Mouse (Mus musculus): ENCODE measurements at regions not wholly inside any gene's neighbourhood (a gene's known extent, or its start where the extent isn't known, plus 50 kb on each side); places are given as distances from the start of the nearest gene placed in this dataset.
A peak's percentile ranks its signal among the peaks of the same experiment; 100 is the strongest.

DNA sequence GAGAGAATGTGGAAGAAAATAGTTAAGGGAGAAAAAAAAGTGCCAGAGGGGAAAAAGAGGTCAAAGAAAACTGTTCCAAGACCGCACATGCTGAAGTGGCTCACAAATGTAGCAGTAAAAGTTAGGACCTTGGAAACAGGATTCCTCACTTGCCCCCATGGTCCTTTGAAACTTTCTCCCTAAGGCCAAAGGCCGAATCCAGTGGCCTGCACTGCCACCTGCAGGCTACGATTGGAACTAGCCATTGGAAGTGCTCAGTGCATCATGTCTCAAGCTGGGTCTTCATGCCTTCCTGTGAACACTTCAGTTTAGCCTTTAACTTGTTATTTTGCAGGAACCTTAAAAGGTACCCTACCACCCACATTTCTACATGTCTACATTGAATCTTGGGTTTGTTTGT, 56.3 kb upstream of the Mctp2 start:
- peak; percentile 42 to 82 for DNase-seq

DNA sequence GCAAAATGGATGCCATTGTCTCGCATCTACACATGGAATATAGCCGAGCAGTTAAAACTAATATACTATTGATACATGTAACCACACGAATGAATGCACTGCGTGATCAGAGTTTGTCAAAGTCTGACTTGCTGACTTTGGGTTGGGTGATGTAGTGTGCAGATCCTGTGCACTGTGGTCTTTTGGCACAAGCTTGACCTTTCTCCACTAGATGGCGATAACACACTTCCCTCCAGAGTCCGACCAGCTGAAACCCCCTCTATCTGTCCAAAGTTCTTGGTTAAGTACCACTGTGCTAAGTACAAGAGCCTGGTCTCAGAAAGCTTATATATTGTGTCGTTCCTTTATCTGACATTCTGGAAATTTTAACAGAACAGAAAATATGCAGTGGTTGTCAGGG, 84.9 kb upstream of the Mctp2 start:
- no peak for DNase-seq

DNA sequence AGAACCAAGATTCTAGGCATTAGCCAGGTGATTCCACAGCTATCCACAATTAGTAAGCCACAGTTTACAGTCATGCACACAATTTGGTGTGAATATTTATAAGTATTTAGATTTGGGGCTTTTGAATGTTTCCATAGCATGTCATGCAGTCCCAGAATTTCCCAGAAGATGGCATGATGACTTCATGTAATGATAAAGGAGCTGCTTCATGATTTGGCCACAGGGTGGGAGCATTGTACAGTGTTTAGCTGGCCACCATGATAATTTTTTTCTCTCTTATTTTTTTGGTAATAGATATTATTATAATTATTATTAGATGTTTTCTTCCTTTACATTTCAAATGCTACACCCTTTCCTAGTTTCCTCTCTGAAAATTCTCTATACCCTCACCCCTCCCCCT, 93.6 kb upstream of the Mctp2 start:
- peak in 1 of 2 experiments; percentile 14 for DNase-seq

DNA sequence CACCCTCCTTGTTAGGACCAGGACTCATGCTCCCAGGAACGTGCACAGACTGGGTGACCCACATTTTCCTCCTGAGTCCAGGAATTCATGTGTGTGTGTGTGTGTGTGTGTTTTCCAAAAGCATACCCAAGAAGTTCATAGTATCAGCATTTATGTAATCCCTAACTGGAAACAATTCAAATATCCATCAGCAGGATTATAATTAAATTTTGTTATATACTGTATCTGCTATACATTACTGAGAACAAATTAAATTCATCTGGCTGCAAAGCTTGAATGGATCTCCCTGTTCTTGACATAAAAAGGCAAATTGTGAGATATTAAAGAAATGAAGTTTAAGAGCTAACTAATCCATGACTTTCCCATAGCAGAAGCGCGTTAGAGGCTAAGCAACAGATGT, 99.7 kb upstream of the Mctp2 start:
- no peak for DNase-seq

DNA sequence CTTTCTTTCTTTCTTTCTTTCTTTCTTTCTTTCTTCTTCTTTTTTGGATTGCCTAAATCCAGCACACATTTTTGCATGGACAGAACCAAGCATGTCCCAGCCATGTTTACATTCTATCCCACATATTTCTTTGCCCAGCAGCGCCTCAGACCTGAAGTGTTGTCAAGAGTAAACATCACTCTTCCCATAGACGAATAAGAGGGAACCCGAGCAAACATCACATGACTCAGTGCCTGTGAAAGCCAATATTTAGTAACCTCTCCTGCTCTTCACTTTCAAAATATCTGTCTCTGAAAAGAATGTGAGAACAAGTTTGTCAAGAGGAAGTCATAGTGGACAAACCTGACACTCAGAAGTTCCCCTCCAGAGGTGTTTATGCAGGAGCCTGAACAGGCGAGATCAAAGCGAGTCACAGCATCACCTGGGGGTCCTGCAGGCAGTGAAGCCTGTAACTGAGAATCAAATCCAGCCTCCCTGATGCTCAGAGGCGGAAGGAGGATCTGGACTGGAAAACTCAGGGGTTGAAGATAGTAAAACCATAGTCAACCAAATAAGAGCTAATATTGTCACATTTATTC, 102.1 kb upstream of the Mctp2 start:
- no peak for DNase-seq

DNA sequence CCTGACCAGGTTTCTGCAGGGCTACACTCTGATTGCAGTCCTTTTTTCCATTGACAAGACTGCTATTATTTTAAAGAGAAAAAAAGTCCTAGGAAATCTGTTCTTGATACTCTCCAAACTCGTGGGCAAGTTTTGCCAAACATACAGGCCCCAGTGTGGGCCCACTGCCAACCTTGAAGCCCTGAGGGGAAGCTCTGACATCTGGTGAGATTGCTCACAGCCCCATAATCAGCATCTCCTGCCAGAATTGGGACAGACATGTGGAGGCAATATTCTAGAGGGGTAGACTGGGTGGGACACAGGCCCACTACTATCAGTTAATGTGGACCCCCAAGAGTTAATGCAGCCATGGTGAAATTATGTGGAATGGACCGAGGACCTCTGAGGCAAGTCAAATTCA, 132.1 kb upstream of the Mctp2 start:
- DNase-seq, result no peak

DNA sequence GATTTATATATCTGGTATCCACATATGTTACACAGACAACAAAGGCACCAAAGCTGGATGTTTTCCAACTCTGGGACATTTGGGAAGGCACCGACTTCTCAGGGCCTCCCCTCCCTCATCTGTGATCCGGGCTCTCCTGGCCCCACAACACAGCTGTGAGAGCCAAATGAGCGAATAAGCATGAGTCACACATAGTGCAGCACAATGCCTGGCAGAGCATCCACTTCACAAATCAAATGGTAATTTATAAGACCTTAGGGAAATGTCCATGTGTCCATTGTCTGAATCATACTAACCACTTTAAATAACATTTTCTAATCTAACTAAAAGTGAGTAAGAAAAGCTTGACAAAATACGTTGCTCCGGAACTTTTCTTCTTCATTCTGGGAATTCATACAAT, 135.6 kb upstream of the Mctp2 start:
- no peak for DNase-seq

DNA sequence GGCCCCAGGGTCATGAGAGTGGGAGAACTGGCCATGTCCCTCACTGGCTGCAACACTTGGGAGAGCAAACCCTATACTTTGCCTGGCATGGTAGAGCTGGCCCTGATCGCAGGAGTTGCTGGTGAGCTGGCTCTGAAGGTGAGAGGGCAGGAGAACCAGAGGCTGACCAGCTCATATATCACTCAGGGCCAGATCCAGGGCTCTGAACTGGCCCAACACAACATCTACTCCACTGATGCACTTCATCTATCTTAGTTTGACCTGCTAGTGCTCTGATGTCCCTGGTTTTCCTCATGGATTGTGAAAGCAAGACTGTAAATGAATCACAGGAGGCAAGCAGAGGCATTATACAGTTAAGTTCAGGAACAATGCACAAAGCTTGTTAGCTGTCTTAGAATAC, 137.6 kb upstream of the Mctp2 start:
- DNase-seq, result no peak

DNA sequence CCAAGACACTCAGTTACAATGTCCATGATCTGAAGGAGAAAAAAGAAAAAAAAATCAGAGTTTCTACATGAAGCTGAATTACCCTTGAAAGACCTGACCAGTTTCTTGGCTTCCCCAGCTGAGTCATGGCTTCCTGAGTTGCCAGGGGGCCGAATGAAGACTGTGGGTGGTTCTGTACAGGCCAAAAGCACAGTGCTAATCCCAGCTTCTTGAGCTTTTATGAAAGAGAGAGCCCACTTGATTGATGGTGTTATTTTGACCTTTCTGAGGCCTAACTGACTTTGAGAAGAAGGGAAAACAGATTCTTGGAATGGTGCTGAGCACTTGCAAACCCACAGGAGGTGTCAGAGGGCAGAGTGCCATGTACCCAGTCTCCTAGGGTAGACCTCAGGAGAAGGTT, 138.4 kb upstream of the Mctp2 start:
- no peak for DNase-seq

DNA sequence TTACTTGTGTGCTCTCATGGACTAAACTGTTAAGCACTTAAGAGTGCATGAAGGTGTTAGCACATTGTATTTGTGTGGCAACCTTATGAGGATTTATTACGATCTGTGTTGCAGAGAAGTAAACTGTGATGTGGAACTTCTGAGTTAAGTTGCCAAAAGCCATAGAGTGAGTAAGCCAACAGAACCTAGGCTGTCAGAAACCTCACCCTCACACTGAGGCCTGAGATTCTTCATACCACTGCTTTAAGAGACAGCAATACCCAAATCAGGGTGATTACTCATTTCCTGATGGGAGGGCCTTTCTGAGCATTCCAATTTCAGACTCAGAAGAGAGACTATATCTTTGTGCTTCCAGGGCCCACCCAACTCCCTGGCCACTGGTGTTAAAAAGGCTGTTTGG, 140.5 kb upstream of the Mctp2 start:
- DNase-seq, result no peak

DNA sequence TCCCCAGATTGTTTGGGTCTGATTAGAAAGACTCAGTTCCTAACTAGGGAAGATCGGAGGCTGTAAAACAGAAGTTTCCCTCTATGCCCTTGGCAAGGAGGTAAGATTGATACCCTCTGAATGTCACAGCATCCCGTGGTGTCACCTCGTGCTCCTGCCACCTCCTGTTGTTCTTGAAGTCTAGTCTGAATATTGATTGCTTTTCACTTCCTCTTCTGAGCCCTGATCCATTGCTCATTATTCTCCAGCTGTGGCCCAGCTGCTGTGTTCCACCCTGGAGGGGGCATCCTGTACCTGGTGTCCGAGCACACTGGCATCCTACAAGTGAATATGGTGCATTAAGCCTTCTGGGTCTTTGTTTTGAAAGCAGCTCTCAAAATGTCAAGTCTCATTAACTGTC, 156.6 kb upstream of the Mctp2 start:
- DNase-seq, result no peak

DNA sequence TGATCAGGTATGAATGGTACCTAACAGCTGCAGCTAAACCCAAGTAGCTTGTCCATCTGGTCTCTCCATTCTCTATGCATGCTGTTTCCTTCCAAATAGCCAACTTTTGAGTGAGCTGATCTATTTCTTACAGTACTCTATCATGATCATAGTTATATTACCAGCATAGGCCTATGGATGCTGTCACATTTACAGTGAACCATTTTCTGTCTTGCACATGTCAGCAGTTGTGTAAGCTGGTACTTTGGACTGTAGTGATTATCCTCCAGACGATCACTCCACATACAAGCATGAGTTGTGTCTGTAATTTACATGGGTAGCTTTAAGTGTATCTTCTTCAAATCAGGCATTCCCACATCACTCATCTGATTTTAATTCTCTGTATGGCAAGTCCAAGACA, 158.2 kb upstream of the Mctp2 start:
- DNase-seq, result no peak

DNA sequence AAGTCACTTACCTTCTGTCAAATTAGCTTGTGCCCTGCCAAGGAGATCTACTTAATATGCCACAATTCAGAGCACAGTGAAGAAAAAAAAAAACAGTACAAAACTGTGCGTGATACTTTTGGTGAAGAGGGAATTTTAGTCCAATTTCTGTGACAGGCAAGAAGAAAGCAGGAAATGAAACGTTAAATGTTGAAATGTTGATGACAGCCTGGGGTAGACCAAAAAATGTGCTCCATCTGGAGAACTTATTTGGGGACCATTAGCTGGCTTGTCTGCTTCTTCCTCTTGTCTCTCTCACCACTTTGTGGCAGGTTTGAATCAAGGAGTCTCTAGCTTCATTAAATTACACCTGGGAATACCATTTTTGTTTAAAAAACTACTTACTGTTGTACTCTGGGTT, 163.3 kb upstream of the Mctp2 start:
- DNase-seq, result no peak

DNA sequence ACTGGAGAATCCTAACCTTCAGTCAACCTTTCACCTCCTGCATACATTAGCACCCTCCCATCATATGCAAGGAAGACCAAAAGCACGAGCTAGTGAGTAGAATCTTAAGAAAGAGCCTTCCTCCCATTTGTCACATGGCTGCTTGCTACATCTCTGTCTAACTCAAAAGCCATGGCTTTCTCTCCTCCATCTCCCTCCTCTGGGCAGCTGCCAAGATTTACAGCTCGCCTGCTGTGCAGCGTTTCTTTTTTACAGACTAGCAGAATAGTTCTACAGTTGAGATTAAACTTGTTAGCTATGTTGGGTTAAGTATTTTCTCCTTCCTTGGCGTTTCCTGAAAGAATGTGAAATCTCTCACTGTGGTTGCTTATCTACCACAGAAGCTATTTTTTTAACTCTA, 168.3 kb upstream of the Mctp2 start:
- no peak for DNase-seq

DNA sequence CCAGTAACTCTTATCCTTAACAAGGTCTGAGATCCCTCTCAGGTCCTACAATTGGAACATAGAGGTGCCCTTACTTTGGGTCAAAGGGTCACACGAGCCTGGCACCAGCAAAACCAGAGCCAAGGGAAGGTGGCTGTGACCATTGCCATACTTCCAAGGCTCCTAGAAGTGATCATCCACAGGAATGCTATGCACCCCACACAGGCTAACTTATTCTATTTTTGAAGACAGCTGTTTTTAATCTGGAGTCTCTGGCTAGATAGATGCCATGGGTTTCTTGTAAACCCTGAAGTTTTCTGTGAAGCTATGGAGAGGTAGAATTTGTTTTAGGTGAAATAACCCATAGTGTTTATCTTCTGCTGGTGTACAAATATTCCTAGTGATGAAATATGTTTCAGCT, 172.5 kb upstream of the Mctp2 start:
- no peak for DNase-seq

DNA sequence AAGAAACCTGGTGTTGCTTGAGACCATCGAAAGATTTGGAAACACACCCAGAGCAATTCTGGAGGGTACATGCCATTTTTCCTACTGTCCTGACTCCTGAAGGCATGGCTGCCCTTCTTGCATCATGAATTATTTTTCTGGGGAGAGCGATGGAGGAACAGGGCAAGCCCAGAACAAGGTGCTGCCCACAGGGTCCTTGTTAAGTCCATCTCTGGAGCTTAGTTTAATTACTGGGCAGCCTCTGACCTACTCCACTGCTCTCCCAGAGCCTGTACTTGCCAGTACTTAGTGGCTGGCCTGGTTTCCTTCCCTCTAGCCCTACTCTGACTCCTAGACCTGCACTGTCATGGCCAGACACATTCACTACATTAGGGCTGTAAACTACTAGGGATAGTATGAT, 174.9 kb upstream of the Mctp2 start:
- DNase-seq, result no peak

DNA sequence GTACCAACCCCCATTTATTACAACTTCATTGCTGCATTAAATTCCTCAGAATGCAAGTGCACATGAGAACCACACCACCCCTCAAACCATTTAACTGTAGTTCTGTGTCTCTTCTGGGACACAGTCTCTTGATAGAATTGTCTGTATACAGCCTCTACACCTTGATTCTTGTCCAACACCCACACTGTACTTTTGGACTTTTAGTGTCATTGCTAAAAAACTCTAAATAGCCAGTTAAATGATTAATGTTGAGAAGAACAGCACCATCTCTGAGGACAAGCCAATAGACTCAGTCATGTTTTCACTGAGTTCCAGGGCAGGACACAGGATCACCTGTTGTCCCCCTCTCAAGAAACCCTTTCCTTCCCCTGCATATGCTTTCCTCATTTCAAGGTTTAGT, 183.8 kb upstream of the Mctp2 start:
- DNase-seq, result no peak

DNA sequence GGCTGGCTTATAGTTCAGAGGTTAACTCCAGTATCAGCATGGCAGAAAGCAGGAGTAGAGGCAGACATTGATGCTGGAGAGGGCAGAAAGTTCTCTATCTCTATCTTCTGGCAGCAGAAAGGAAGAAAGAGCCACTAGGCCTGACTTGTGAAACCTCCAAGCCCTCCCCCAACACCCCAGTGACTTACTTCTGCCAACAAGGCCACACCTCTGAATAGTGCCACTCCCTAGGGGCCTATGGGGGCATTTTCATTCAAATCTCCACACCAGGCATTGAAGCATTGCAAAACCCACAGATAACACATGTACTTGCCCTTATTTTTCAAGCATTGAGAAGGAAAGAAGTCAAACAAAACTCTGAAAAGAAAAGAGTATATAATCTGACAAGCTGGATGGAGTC, 186.9 kb upstream of the Mctp2 start:
- DNase-seq, result no peak

DNA sequence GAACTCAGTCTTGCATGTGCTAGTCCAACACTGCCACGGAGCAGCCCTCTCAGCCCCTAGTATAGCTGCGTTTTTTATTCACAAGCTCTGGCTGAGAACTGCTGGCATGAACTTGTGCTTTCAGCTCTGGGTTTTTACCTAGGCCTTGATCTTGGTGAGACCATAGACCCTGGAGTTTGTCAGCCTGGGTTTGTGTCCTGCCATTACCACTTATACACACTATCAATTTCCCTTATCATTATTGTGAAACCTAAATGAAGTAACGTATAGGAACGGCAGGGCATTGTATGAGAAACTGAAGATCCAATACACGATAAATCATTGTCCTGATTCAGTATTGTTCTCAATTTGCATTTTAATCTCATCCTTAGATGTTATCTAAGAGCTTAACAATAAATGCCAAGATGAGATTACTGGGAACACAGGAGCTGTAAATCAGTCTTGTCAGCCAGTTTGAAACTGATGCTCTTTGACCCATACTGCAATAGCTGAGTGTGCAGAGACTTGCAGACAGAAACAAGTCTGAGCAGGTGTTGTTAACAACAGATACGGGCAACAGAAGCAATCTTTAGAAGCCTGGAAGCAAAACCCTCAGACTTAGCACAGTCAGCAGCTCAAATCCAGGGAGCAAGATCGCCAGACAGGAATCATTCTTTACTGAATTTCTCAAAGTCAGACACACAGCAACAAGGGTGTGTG, 190.7 kb upstream of the Mctp2 start:
- no peak for DNase-seq

DNA sequence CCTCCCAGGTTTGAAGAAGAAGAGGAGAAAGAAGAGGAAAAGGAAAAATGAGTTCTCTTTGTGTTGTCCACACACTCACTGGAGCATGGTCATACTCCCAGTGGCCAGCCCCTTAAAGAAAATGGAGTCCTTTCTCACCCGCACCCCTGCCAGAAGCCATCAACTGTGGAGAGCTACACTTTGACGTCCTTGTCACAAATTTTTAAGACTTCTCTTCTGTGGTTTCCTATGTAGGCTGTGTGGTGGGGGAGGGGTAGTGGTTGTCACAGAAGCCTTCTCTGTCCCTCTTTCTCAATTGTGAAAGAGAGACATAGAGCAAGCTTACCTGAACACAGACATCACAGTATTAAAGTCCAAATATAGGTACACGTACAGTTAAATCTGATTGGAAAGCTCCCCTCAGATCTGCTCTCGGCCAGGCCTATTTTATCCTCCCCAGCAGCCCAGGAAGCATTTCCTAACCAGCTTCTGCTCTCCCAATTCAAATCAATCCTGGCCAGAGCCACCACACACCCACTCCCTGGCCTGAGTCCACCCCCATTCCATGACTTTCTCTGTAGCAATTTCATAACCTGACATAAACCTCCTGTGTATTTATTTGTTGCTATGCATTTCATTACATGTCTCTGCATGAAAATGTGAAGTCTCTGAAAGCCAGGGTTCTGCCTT, 192.3 kb upstream of the Mctp2 start:
- no peak for DNase-seq

DNA sequence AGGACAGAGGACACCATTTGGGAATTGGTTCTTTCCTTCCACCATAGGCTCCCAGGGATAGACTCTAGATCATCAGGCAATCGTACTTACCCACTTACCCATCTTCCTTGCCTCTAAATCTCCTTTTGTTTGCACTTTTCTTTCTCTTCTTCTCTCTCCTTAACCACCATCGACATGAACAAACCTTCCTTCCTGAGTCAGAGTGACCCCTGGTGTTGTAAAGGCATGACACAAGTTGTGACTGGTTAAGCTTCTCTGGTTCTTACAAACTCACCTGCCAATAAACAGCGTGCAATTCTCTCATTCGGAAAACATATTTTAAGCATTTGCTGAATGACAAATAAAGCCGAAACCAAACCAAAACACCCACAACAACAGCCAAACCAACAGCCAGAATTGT, 193.4 kb upstream of the Mctp2 start:
- DNase-seq, result no peak

DNA sequence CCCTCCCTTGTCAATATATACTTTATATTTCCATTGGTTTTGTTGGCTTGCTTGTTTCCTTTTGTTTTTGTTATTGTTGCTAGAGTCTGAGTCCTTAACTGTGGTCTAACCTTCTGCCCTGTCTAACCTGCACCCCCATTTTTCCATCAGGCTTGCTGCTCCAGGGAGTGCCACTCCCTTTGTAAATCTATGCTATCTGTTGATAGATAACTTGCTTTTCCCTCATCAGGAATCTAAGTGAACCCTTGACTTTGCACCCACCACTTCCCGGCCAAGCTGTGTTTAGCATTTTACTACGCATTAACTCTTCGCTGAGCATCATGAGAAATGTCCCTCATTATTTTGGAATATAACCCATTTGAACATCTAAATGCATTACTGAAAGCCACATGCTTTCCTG, 193.8 kb upstream of the Mctp2 start:
- DNase-seq, result no peak

DNA sequence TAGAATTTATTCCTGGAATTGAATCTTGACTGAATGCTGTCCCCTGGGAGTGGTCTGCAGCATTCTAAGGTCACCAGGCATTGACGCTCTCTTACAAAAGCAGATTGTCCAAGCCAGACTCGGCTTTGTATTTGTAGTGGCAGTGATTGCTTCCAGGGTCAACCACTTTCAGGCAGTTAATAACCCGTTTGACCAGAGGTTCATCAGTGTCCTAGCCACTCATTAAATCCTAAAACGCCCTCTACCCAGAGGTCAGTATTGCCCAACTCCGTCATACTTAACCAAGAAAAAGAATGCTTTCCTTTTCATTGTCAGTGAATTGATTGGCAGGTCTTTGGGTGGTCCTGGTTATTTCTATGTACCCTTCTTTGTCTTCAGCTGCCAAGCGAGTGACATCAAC, 194.6 kb upstream of the Mctp2 start:
- no peak for DNase-seq

DNA sequence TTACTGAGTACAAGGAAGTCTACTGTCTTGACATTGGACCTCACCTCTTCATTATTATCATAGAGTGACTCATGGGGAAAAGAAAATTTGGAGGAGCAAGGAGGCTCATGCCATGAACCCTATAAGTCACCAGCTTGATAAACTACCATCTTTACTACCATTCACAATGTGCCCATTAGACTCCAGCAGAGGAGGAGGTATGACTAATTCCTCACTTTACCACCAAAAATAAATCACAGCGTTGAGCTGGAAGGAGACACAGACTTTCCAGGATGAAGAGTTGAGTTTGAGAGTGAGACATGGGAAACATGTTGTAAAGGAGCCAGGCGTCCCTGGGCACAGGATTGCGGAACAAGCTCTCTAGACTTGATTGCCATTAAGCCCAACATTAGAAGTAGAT, 195.0 kb upstream of the Mctp2 start:
- DNase-seq, result no peak

DNA sequence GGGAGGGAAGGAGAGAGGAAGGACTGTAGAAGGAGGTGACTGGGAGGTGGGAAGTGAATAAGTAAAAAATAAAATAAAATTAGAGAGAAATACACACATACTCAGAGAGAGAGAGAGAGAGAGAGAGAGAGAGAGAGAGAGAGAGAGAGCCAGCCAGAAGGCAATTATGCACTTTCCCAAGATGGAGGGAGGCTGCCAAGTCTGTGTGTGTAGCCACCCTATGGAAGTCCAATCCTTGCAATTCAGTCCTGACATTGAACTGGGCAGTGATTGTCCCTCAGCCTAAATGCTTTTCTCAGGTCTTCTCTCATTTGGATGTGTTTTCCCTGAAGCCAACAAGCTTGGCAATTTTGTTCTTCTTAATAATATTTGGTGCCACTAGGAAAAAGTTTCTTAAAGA, 197.3 kb upstream of the Mctp2 start:
- no peak for DNase-seq

Measured in spleen, adult 18-20 months (tissue).